Mouse (Mus musculus) gastrocnemius, postnatal 10 days (tissue): ENCODE results near the gene Parp6. TPM values are rescaled to one million over a fixed set of nuclear protein-coding genes. Genes with fewer than 3 reads are reported as not detected.

Source experiments
- DNase-seq: peaks from one replicate; pipeline ENCODE4 v3.0.0; 2021; ENCODE audit warnings: mixed read lengths
- total RNA-seq, 2 experiments: library from RNA; stranded (reverse); gene quantifications; 2 replicates each; pipeline ENCODE4 v1.2.3; 2021

Parp6 gene
- total RNA-seq, 2 experiments from 2014 or later = 11.9 to 19.0 TPM

DNA sequence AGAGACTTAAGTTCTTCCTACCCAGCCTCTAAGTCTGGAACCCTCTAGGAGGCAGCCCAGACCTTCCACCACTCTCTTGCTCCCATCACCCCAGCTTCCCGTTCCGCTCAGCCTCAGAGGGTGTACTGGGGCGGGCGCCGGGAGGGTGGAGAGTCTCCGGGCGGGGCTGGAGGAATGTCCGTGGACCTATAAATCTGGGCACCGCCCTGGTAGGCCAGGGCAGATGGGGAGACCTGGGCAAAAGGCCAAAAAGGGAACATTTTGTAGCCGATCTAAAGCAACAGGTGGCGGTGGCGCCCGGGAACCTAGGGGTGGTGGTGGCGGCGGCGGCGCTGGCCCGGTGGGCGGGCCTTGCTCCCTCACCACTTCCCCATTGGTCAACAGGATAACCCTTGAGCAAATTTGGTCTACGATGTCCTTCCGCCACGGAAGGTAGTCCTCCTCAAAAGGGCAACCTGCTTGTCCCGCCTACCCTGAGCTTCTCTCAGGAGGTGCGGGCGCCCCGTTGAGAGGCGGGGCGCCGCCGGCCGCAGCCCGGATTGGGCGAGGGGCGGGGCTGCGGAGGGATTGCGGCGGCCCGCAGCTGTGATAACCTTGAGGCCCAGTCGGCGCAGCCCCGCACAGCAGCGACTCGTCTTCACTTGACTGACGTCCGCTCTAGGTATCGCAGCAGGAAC, 39.0 kb downstream of the Parp6 start, which contains the start of gene Pkm:
TSS of gene Pkm (plus strand) at position 411 of the 677 bp plus-strand sequence.
- DNase-seq = peak; percentile 90

DNA sequence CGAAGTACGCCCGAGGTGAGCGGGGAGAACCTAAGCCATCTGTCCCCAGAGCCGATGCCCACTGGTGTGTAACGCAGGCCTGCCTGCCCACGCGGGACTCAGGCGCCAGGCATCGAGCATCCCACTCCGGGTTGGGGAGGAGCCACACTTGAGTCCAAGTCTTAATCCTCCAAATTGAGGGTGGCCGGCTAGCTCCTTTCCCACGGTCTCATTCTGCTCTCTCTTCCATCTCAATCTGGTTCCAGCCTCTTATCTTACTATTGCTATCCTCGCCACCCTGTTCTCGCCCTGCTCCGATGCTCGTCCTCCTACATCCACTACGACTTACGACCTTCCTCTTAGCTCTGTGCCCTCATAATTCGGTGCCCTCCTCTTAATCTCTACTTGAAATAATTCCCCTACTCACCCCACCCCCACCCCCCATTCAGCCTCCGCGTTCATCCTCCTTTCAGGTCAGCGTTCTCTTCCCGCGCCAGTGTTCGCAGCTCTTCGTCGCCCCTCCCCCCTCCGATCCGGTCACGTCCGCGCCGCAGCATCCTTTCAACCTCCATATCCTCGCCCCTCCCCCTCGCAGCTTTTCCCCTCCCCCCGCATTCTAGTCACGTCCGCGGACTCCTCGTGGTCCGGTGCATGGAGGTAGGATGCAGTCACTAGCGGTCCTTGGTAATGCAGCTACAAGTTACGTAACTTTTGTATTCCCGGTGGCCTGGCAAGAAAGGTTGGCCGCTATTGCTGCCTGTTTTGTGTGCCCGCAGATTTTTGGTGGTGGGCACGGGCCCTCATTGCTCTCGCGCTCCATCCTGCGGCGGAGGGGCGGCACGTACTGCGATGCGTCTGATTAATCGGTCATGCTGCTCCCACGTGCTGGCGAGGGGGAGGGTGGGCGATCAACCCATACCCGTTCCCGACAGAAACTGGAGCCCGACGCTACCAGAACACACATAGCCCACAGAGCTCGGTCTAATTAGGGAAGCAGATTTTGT, 39.8 kb downstream of the Parp6 start:
- DNase-seq = peak; percentile 81

DNA sequence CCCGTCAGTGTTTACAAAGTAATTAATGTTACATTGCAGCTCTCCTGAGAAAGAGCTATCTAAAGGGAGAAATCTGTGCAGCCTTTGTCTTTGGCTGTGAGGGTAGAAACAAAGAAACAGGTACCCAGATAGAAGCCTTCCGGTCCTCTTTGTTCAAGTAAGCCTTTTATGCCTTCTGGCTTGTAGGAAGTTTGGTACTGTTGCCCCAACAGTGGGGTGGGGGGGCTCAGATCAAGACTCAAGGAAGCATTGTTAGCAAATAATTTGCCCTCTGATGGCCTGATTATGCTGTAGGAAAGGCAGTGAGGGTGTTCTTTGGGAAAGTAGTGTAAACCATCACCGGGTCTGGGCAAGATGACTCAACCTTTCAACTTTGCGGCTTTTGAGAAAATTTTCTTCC, 41.1 kb downstream of the Parp6 start:
- no peak for DNase-seq

DNA sequence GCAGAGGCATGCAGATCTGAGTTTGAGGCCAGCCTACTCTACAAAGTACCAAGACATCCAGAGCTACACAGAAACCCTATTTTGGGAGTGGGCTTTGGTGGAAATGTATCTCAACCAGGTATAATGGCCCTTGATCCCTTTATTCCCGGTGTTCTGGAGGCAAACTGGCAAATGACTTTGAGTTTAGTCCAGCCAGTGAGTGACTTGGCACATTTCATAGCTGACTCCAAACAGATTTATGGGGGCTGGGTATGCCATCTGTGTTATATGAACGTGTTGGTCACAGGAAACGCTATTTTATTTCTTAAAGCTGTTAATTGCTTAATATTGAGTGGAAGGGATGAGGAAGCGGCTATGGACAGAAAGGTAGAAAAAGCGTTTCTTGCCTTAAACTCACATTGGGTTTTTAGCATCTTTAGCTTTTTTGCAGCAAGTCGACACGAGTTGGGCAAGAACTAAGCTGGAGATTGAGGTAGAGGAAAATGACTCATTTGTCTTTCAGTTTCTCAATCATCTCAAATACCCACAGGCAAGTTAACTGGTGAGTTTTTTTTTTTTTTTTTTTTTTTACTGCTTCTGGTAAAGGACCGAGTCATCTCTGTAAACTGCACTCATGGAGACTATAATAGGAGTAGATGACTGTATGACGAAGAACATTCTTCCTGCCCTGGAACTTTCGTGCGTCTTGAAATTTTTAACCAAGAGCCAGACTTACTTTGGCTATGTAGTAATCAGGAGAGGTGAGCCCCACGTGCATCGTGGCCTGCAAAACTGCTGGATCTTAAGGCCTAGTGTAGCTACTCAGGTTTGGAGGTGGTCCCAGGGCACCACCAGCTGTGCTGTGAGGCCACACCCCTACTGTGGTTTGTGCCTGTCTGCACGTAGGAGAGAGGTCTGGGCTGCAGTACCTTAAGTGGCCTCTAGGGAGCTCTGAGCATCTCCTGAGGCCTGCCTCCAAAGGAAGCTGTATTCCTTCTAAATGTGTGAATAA, 42.2 kb downstream of the Parp6 start:
- DNase-seq = peak; percentile 87

DNA sequence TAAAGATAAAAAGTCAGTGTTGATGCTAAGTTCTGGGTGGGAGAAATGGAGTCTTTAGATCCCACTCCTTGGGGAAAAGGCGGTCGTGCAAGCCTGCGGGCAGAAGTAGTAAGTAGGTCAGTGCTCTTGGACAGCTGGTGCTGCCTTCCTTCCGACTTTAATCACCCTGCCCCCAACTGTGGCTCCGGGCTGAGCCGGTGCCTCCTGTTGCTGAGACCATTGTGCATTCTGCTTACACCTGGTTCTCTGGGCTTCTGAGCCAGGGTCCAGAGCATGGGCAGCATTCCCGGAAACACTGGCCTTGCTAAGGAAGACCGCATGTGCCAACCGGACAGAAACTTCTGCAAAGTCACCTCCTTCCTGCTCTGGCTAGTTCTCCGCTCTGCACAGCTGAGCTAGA, 43.3 kb downstream of the Parp6 start:
- DNase-seq = peak; percentile 66

DNA sequence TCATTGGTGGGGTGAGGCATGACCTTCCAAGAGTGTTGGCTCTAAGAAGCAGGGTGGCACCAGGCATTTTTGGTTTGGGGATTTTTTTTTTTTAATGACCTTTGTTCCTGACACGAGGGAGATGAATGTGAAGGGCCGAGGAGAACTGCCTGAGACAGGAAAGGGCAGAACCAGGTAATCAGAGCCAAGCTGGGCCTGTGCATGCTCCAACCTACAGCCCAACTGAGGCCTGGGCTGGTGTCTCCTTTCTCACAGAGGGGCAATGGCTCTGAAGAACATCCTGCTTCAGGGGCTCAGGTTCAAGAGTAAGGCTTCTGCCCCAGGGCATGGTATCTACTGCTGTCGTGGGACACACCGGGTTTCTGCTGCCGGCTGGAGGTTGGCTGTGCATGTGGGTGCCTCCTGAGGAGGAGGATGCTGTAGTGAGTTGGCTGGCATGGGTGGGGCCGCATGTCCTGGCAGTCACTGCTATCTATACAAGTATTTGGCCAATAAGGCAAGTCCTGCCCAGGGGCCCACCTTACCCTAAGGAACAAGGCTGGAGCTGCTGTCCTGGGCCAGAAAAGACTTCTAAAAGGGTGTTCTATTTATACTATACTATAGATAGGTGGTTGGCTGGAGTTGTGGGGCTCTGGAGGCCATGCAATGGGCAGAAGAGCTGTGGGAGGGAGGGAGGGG, 44.4 kb downstream of the Parp6 start:
- no peak for DNase-seq

DNA sequence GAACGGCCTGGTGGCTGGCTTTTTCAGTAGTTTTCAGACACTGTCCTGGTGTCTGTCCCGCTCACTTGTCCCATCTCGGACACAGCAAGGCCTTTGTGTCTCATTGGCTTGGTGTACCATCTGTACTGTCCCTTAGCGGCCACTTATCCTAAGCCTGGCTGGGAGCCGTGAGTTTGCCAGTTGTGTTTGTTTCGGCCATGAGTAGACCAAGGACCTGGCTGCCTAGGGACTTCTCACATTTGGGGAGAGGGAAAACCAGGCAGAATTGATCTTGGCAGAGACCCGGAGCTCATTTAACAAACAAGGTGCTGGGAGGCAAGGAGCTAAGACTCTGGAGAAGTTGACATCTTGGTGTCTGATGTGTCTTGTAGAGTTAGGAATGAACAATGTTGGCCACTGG, 46.1 kb downstream of the Parp6 start:
- no peak for DNase-seq

DNA sequence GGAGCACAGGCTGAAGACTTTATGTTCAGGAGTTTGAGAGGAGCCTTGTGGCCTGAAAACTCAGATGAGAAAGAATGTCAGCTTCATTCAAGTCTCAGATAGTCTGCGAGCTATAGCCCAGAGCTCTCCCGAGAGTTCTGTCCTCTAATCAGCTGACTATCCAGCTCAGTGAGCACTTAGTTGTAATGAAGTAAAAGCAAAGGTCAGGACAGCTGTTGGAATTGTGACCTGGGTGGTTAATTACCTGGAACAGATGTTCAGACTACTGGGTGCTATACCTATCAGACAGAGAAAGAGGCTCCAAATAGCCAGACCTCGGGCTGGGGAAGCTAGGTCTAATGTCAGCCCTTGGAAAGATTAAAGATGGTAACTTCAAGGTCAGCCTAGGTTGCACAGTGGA, 46.9 kb downstream of the Parp6 start:
- no peak for DNase-seq

DNA sequence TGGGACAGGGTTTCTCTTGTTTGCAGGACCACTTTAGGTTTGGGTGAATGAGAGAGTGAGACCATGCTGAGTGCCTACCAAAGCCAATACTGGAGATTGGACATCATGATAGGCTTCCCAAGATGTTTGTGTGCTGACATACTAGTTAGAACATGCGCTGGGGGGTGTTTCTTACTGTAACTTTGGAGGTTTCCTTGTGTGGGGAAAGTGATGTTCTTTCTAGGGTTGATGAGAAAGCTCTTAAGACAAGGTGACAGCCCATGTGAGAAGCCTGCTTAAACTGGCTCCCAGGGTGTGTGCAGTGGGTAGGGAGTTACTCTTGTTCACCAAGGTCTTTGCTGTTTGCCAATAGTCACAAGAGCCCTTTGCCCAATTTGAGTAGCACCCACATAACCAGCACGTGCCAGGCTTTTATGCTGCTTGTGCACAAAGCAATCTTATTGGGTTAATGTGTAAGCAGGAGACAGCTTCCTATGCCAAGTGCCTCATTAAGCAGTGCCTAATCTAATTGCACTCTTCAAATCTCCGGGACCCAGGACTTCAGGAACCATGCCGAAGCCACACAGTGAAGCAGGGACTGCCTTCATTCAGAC, 47.7 kb downstream of the Parp6 start:
- no peak for DNase-seq

DNA sequence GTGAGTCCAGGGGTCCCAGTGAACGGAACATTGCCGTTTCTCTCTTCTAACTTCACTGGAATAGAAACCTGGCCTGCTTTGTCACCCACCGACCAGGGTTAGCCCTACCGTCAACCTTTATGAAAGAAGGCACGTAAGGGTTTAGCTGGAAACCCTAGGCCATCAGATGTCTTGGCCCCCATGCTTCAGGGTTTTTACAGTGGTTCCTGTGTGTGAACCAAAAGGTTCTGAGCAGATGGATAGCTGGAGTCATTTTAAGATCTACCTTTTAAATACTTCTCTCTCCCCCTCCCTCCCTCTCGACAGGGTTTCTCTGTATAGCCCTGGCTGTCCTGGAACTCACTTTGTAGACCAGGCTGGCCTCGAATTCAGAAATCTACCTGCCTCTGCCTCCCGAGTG, 48.9 kb downstream of the Parp6 start:
- DNase-seq = no peak

DNA sequence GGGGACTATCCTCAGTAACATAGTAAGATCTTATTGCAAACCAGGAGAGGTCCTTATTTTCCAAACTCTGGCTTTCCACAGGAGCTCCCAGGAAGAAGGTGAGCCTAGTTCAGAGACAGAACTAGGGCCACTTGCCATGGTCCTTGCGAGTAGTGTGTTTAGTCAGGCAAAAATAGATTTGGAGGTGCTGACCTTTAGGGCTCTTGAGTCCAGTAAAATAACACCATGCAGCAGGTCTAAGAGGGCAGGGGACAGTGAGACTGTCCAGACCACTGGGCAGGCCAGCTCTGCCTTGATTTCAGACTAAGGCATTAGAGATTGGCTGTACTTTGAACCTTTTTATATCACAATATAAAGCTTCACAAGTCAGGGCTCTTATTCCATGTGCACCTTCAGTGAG, 49.7 kb downstream of the Parp6 start:
- no peak for DNase-seq

DNA sequence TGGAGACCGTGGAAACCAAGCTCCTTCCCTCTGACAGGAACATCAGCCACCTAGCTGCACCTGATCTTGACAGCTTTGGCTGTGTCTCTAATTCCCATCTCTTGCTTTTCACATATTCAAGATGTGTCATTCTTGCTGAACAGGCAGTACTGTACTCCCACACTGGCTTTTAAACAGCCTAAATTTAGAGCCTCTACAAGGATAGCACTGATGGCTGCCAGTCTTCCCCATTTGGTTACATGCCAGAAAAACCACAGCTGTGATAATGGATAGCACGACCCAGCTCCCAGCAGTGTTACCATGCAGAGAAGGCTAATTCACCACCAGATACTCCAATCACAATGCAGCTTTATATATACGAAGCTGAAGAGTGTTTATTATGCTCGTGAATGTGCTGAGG, 50.2 kb downstream of the Parp6 start:
- DNase-seq = no peak

DNA sequence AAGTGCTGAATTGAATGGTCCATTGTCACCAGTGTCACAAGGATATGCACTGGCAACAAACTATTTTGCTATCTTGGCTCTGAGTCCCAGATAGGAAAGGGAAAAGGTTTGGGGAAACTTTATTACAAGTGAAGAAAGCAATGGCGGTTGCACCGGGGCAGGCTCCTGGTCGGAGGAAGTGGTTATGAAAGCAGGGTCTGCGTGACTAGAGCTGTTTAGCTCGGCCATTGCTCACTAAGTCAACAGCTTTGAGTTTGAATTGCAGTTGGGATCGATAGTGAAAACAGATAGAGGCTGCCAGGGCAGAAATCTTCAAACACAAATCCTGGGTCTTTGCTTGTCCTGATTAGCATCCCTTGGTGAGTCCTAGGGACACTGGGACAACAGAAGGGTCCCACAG, 50.8 kb downstream of the Parp6 start:
- no peak for DNase-seq

DNA sequence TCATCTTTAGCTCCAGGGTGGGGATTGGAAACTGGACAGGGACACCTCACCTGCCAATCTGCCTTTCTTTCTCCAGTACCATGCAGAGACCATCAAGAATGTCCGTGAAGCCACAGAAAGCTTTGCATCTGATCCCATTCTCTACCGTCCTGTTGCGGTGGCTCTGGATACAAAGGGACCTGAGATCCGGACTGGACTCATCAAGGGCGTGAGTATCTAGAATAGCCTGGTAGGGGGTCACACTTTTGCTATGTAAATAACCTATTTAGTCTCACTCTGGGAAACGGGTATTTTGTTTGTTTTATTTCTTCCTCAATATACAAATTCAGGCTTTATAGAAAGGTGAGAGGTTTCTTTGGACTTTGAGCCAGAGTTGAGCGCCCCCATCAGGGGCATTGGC, 51.4 kb downstream of the Parp6 start:
- no peak for DNase-seq

DNA sequence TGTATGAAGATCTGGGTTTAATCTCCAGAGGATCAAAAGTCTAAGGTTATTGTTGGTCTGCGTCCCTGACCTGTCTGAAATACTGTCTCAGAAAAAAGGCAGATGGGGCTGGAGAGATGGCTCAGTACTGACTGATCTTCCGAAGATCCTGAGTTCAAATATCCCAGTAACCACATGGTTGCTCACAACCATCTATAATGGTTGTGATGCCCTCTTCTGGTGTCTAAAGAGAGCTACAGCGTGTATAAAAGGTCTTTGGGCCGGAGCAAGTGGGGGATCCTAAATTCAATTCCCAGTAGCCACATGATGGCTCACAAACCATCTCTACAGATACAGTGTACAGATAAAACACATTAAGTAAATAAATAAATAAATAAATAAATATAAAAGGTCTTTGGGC, 52.1 kb downstream of the Parp6 start:
- DNase-seq = no peak

DNA sequence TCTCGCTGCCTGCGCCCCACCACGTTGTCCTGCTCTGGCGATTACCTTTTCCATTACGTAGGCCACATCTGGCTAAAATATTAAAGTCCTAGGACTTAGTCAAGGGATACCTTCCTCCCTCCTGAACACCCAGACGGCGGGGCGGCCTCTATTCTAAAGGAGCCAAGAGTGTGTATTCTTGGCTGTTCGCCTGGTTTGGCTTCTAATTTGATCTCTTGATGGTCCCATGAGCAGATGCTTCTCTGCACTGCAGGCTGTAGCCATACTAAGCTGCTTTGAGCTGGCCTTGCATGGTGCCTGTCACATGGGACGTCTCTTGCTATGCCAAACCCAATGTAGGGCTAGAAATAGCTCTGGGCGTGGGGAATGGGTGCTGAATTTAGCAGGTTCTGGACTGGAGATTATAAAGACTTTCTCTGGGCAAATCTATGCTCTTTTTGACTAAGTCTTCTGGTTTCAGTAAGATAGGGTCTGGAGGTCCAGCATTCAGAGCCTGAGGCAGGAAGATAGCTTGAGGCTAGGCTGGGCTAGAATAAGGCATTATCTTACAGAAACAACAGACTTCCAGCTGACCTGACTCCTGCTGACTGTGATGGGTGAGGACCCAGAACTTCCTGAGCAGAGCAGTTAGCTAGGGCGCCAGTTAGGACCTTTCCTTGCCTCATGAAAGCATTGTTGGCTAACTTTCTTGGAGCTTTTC, 55.3 kb downstream of the Parp6 start:
- peak; percentile 57 for DNase-seq

DNA sequence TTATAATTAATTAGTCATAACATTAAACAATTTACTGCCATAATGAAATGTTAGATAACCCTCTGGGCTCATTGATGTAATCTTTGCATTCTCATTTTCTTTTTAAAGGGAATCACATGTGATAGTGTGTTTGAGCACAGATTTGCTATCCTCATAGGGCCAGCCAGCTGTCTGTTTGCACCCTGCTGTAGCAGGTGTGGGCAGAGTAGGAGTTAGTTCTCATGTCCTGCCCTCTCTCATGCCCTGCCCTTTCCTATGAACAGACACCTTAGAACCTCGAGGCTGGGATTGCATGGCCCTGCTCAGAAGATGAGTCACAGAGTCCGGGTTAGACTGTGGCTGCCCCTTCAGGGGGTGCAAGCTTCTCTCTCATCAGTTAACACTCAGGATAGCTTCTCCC, 56.3 kb downstream of the Parp6 start:
- no peak for DNase-seq

DNA sequence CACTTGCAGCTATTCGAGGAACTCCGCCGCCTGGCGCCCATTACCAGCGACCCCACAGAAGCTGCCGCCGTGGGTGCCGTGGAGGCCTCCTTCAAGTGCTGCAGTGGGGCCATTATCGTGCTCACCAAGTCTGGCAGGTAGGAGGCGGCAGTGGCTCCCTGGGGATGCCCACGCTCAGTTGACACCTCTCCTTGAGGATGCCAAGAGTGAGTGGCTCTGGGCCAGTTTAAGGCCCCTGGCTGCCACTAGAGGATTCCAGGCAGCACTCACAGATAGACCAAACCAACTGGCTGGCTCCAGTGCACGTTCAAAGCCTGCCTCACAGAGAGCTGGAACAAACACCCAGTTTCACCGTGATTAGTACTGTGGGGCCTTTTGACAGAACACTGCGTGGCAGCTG, 58.5 kb downstream of the Parp6 start:
- DNase-seq = peak; percentile 49

DNA sequence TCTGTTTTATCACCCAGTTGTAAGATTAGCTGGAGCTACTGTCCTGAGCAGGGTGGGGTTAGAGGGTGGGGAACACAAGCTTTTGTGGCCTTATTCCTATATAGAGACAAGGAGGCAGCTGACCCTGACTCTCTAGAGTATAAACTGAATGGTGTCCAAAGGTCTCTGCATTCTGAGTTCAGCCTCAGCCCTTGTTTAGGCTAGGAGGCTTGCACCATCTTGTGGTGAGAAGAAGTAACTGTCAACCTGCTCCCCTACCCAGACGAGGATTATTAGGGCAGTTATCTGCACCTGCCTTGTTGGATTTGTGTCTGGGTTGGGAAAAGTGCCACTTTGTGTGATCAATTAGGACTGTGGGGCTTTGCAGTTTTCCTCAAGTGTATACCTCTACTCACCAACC, 61.2 kb downstream of the Parp6 start:
- DNase-seq = no peak

DNA sequence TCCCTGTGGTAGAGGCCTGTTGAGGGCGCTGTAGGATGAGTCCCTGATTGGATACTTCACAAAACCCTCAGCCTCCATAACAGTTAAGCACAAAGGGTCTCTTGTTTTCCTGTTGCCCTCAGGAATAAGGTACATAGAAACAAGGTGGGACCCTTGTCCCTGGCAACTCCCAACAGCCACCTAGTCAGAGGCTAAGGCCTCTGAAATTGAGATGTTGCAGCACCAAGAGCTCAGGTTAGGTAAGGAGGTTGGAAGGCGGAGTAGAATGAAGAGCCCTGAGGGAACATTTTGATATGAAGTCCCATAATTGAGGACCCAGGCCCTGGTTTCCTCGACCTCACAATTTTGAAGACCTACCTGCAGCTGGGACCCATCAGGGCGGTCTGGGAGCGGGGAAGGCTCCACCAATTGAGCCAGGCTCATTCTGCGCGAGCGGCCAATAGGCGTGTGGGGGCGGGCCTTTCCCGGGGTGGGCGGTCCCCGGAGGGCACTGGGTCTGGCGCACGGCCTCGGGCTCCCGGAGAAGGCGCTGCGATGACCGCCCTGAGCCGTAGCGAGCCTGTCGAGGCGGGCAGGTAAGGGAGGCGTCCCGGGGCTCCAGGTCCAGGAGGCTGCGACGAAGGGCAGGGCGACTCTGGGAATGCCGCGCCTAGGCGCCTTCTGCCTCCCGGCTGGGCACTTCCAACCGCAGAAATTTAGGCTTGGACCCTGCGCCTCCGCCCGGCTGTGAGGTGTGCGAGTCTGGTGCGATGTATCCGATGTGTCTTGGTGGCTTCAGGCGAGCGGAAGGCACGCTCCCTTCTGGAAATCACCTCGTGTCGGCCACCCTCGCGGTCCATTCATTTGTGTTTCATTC, 62.8 kb downstream of the Parp6 start, which contains the start of gene Gramd2:
TSS of gene Gramd2 (plus strand) at position 467 of the 856 bp plus-strand sequence.
- peak; percentile 84 for DNase-seq
